Mouse (Mus musculus): Measurements from ENCODE around the gene Shisal1. TPM values are rescaled to one million over a fixed set of nuclear protein-coding genes. Genes with fewer than 3 reads are reported as not detected.

Gene Shisal1
- 1.3 and 1.8 TPM in 2 replicates for polyA plus RNA-seq (2016; fragmentation: Nextera tagmentation; extraction: Ambion mirVana)

GRCm38 (mm10) chr15:84446997-84447396 is at the start of gene Shisal1:
Shisal1 (minus strand) TSS chr15:84447097.
- no peaks in the 10 kb centered on the region for H3K9me3 ChIP-seq
- peaks cover 93% of the 10 kb centered on the region for H3K27me3 ChIP-seq
- peak within 1 kb of the TSS; percentile 65 for H3K9ac ChIP-seq (replicated peaks)
- peak within 1 kb of the TSS; percentile 99 for H3K4me2 ChIP-seq
- no peak within 1 kb of the TSS for H3K27ac ChIP-seq
- peak within 1 kb of the TSS; percentile 59 for H3K4me3 ChIP-seq (replicated peaks)
- ATAC-seq (ENCODE audit: insufficient number of reproducible peaks, insufficient read depth, low FRiP score, low TSS enrichment, low read depth): no peak
- H3K36me3 ChIP-seq: no peaks in the 10 kb centered on the region
- H3K4me1 ChIP-seq (replicated peaks): peaks cover 45% of the 10 kb centered on the region
- 14% methylated on average over 9 of the region's 9 CpGs for whole genome bisulfite sequencing

GRCm38 (mm10) chr15:84490486-84490885 is 43.6 kb upstream of the Shisal1 start:
- H3K4me3 ChIP-seq (replicated peaks): no peak overlapping the region
- no peak overlapping the region for H3K9ac ChIP-seq (replicated peaks)
- peaks cover 5% of the 10 kb centered on the region; the same call in 1 of the 2 replicates for H3K27me3 ChIP-seq
- no peak overlapping the region for H3K4me2 ChIP-seq
- no peaks in the 10 kb centered on the region for H3K36me3 ChIP-seq
- H3K4me1 ChIP-seq (replicated peaks): peaks cover 4% of the 10 kb centered on the region
- 31% methylated on average over 7 of the region's 7 CpGs for WGBS
- H3K27ac ChIP-seq: no peak overlapping the region
- no peaks in the 10 kb centered on the region for H3K9me3 ChIP-seq
- ATAC-seq (ENCODE audit: insufficient number of reproducible peaks, insufficient read depth, low FRiP score, low TSS enrichment, low read depth): no peak

- H3K9me3 ChIP-seq: no peaks in the 10 kb centered on the region
- H3K27ac ChIP-seq: no peak overlapping the region
- H3K27me3 ChIP-seq: peaks cover 33% of the 10 kb centered on the region
- no peaks in the 10 kb centered on the region for H3K36me3 ChIP-seq
- peaks cover 44% of the 10 kb centered on the region for H3K4me1 ChIP-seq (replicated peaks)
- no peak overlapping the region for H3K9ac ChIP-seq (replicated peaks)
- no peak overlapping the region for H3K4me2 ChIP-seq
- H3K4me3 ChIP-seq (replicated peaks): no peak overlapping the region
- ATAC-seq (ENCODE audit: insufficient number of reproducible peaks, insufficient read depth, low FRiP score, low TSS enrichment, low read depth): no peak
- WGBS: 86% methylated on average over 4 of the region's 4 CpGs
Observed at GRCm38 (mm10) chr15:84484255-84484654, 37.4 kb upstream of the Shisal1 start.

- ATAC-seq (ENCODE audit: insufficient number of reproducible peaks, insufficient read depth, low FRiP score, low TSS enrichment, low read depth): no peak
- Histone ChIP-seq H3K4me2 (no peak overlapping the region), H3K9me3 (no peaks in the 10 kb centered on the region), H3K27me3 (peaks cover 39% of the 10 kb centered on the region), H3K4me3 (replicated peaks) (no peak overlapping the region), H3K9ac (replicated peaks) (no peak overlapping the region), H3K36me3 (no peaks in the 10 kb centered on the region), H3K27ac (no peak overlapping the region), H3K4me1 (replicated peaks) (peaks cover 44% of the 10 kb centered on the region)
- 70% methylated on average over 5 of the region's 5 CpGs for WGBS
Observed at GRCm38 (mm10) chr15:84483622-84484021, 36.7 kb upstream of the Shisal1 start.

- H3K4me1 ChIP-seq (replicated peaks): peaks cover 44% of the 10 kb centered on the region
- 25% methylated on average over 13 of the region's 13 CpGs for WGBS
- no peak overlapping the region for H3K4me3 ChIP-seq (replicated peaks)
- H3K4me2 ChIP-seq: no peak overlapping the region
- peak; percentile 57 for ATAC-seq (ENCODE audit: insufficient number of reproducible peaks, insufficient read depth, low FRiP score, low TSS enrichment, low read depth)
- H3K36me3 ChIP-seq: no peaks in the 10 kb centered on the region
- no peak overlapping the region for H3K27ac ChIP-seq
- H3K9me3 ChIP-seq: no peaks in the 10 kb centered on the region
- peaks cover 40% of the 10 kb centered on the region for H3K27me3 ChIP-seq
- peak overlapping the region; percentile 34; the same call in 1 of the 2 replicates for H3K9ac ChIP-seq (replicated peaks)
Observed at GRCm38 (mm10) chr15:84481259-84481877, 34.5 kb upstream of the Shisal1 start.

- no peak overlapping the region for H3K27ac ChIP-seq
- no peak overlapping the region for H3K4me2 ChIP-seq
- H3K36me3 ChIP-seq: no peaks in the 10 kb centered on the region
- H3K9ac ChIP-seq (replicated peaks): no peak overlapping the region
- no peak overlapping the region for H3K4me3 ChIP-seq (replicated peaks)
- ATAC-seq (ENCODE audit: insufficient number of reproducible peaks, insufficient read depth, low FRiP score, low TSS enrichment, low read depth): peak; percentile 48; the same call in 1 of the 2 replicates
- 32% methylated on average over 8 of the region's 8 CpGs for WGBS
- peaks cover 7% of the 10 kb centered on the region for H3K27me3 ChIP-seq
- peaks cover 43% of the 10 kb centered on the region for H3K4me1 ChIP-seq (replicated peaks)
- no peaks in the 10 kb centered on the region for H3K9me3 ChIP-seq
Observed at GRCm38 (mm10) chr15:84469391-84469790, 22.5 kb upstream of the Shisal1 start.

- H3K4me2 ChIP-seq: no peak overlapping the region
- ATAC-seq (ENCODE audit: insufficient number of reproducible peaks, insufficient read depth, low FRiP score, low TSS enrichment, low read depth): no peak
- no peak overlapping the region for H3K9ac ChIP-seq (replicated peaks)
- H3K27me3 ChIP-seq: peaks cover 7% of the 10 kb centered on the region
- H3K4me1 ChIP-seq (replicated peaks): peaks cover 37% of the 10 kb centered on the region
- 64% methylated on average over 5 of the region's 5 CpGs for WGBS
- H3K36me3 ChIP-seq: no peaks in the 10 kb centered on the region
- no peaks in the 10 kb centered on the region for H3K9me3 ChIP-seq
- H3K4me3 ChIP-seq (replicated peaks): no peak overlapping the region
- no peak overlapping the region for H3K27ac ChIP-seq
Observed at GRCm38 (mm10) chr15:84467761-84468160, 20.9 kb upstream of the Shisal1 start.

GRCm38 (mm10) chr15:84466458-84467267 is 19.8 kb upstream of the Shisal1 start:
- H3K9ac ChIP-seq (replicated peaks): no peak overlapping the region
- no peaks in the 10 kb centered on the region for H3K9me3 ChIP-seq
- ATAC-seq (ENCODE audit: insufficient number of reproducible peaks, insufficient read depth, low FRiP score, low TSS enrichment, low read depth): no peak
- peaks cover 7% of the 10 kb centered on the region; the same call in 1 of the 2 replicates for H3K27me3 ChIP-seq
- H3K4me3 ChIP-seq (replicated peaks): no peak overlapping the region
- peaks cover 37% of the 10 kb centered on the region for H3K4me1 ChIP-seq (replicated peaks)
- H3K27ac ChIP-seq: peak overlapping the region; percentile 45; the same call in 1 of the 2 replicates
- no peak overlapping the region for H3K4me2 ChIP-seq
- H3K36me3 ChIP-seq: no peaks in the 10 kb centered on the region
- WGBS: 44% methylated on average over 13 of the region's 13 CpGs

- Histone ChIP-seq H3K27me3 (no peaks in the 10 kb centered on the region), H3K4me1 (replicated peaks) (peaks cover 20% of the 10 kb centered on the region), H3K4me2 (no peak overlapping the region), H3K27ac (no peak overlapping the region), H3K9me3 (peaks cover 7% of the 10 kb centered on the region; the same call in 1 of the 2 replicates), H3K36me3 (no peaks in the 10 kb centered on the region), H3K4me3 (replicated peaks) (no peak overlapping the region), H3K9ac (replicated peaks) (no peak overlapping the region; the same call in 1 of the 2 replicates)
- WGBS: 80% methylated on average over 2 of the region's 2 CpGs
- ATAC-seq (ENCODE audit: insufficient number of reproducible peaks, insufficient read depth, low FRiP score, low TSS enrichment, low read depth): no peak
Observed at GRCm38 (mm10) chr15:84461429-84461828, 14.5 kb upstream of the Shisal1 start.

- WGBS: 70% methylated on average over 6 of the region's 6 CpGs
- H3K4me1 ChIP-seq (replicated peaks): peaks cover under 1% of the 10 kb centered on the region; the same call in 1 of the 2 replicates
- H3K4me2 ChIP-seq: no peak overlapping the region
- no peak overlapping the region for H3K4me3 ChIP-seq (replicated peaks)
- peaks cover 7% of the 10 kb centered on the region; the same call in 1 of the 2 replicates for H3K9me3 ChIP-seq
- H3K9ac ChIP-seq (replicated peaks): no peak overlapping the region
- no peaks in the 10 kb centered on the region for H3K27me3 ChIP-seq
- no peak overlapping the region for H3K27ac ChIP-seq
- H3K36me3 ChIP-seq: no peaks in the 10 kb centered on the region
- ATAC-seq (ENCODE audit: insufficient number of reproducible peaks, insufficient read depth, low FRiP score, low TSS enrichment, low read depth): no peak
Observed at GRCm38 (mm10) chr15:84458983-84459382, 12.1 kb upstream of the Shisal1 start.

- Histone ChIP-seq H3K4me1 (replicated peaks) (peaks cover 10% of the 10 kb centered on the region), H3K9ac (replicated peaks) (no peak overlapping the region), H3K27me3 (peaks cover 21% of the 10 kb centered on the region), H3K9me3 (peaks cover 7% of the 10 kb centered on the region; the same call in 1 of the 2 replicates), H3K27ac (no peak overlapping the region), H3K4me3 (replicated peaks) (no peak overlapping the region), H3K4me2 (no peak overlapping the region), H3K36me3 (no peaks in the 10 kb centered on the region)
- no peak for ATAC-seq (ENCODE audit: insufficient number of reproducible peaks, insufficient read depth, low FRiP score, low TSS enrichment, low read depth)
- 94% methylated on average over 6 of the region's 6 CpGs for WGBS
Observed at GRCm38 (mm10) chr15:84455286-84455685, 8.4 kb upstream of the Shisal1 start.
